Mouse (Mus musculus) heart, postnatal 14 days (tissue): ENCODE measurements around the gene Snx20. TPM values are rescaled to one million over a fixed set of nuclear protein-coding genes. Genes with fewer than 3 reads are reported as not detected.
"Not testable (repeated sequence)": the region's sequence is repeated elsewhere in the genome, so short reads cannot be mapped to it uniquely, and the experiment has no call there.

Experiments
- DNase-seq, 2 experiments: peaks; one replicate each; pipeline ENCODE4 v3.0.0; 2021 to 2022
- intact Hi-C: fragments of 180-260 bp; cut with DNase I; formaldehyde crosslinking; loops from one replicate; pipeline ENCODE4 v1.15.1; 2025
- long read RNA-seq, 2 experiments: library from polyadenylated mRNA; stranded (forward); transcript quantifications; one replicate each; pipeline ENCODE4 v2.0.0; 2021
- total RNA-seq, 2 experiments: library from RNA; stranded (reverse); gene quantifications; 2 replicates each; pipeline ENCODE4 v1.2.3; 2021

Snx20 gene
- total RNA-seq: 1 to 10 TPM in 1 of 2 experiments, under 1 TPM in 1; 0.98 to 1.5 TPM
- long read RNA-seq, experiment 1, partial matches to known transcripts: 1 of 3 reads
- long read RNA-seq, experiment 1, other reads (novel, unspliced or antisense): 0 of 3 reads
- long read RNA-seq, experiment 2, partial matches to known transcripts: 0 of 1 reads
- long read RNA-seq, experiment 2, other reads (novel, unspliced or antisense): 0 of 1 reads

- DNase-seq: peak in 1 of 2 experiments; percentile 10
- intact Hi-C loops: no loop called here
These were observed at the start of gene Snx20 for GRCm38 (mm10) chr8:88635474-88636397. Gene Snx20 (minus strand): TSS chr8:88636128.

- DNase-seq: peak in 1 of 2 experiments; percentile 23
- intact Hi-C loops: no loop called here
These were observed 47.8 kb upstream of the Snx20 start for GRCm38 (mm10) chr8:88683656-88684289.

GRCm38 (mm10) chr8:88681046-88681445 is 45.1 kb upstream of the Snx20 start:
- no peak for DNase-seq
- intact Hi-C loops: no loop called here

GRCm38 (mm10) chr8:88680566-88680965 is 44.6 kb upstream of the Snx20 start:
- no peak for DNase-seq
- intact Hi-C loops: no loop called here

GRCm38 (mm10) chr8:88677071-88677470 is 41.1 kb upstream of the Snx20 start:
- DNase-seq: no peak
- intact Hi-C loops: no loop called here

GRCm38 (mm10) chr8:88675372-88676165 is 39.6 kb upstream of the Snx20 start:
- intact Hi-C loops: no loop called here

GRCm38 (mm10) chr8:88673859-88674258 is 37.9 kb upstream of the Snx20 start:
- intact Hi-C loops: no loop called here
- no peak for DNase-seq

More at GRCm38 (mm10) chr8:88675372-88676165, 39.6 kb upstream of the Snx20 start:
- DNase-seq: no peak

GRCm38 (mm10) chr8:88671575-88671974 is 35.6 kb upstream of the Snx20 start:
- no peak for DNase-seq
- intact Hi-C loops: no loop called here

GRCm38 (mm10) chr8:88670782-88671181 is 34.9 kb upstream of the Snx20 start:
- DNase-seq: no peak
- intact Hi-C loops: no loop called here

- intact Hi-C loops: no loop called here
- DNase-seq: no peak
These were observed 32.6 kb upstream of the Snx20 start for GRCm38 (mm10) chr8:88668400-88669086.

GRCm38 (mm10) chr8:88666435-88666834 is 30.5 kb upstream of the Snx20 start:
- intact Hi-C loops: no loop called here
- DNase-seq: no peak

GRCm38 (mm10) chr8:88664947-88665346 is 29.0 kb upstream of the Snx20 start:
- intact Hi-C loops: no loop called here
- DNase-seq: peak in 1 of 2 experiments; percentile 34

- intact Hi-C loops: no loop called here
- no peak for DNase-seq
These were observed 28.2 kb upstream of the Snx20 start for GRCm38 (mm10) chr8:88664121-88664520.

GRCm38 (mm10) chr8:88662401-88662821 is 26.5 kb upstream of the Snx20 start:
- intact Hi-C loops: no loop called here

GRCm38 (mm10) chr8:88659873-88660272 is 23.9 kb upstream of the Snx20 start:
- no peak for DNase-seq
- intact Hi-C loops: no loop called here

More at GRCm38 (mm10) chr8:88662401-88662821, 26.5 kb upstream of the Snx20 start:
- DNase-seq: no peak

GRCm38 (mm10) chr8:88655334-88655733 is 19.4 kb upstream of the Snx20 start:
- DNase-seq: no peak
- intact Hi-C loops: no loop called here

- DNase-seq: peak in 1 of 2 experiments; percentile 10
- intact Hi-C loops: not testable (repeated sequence)
These were observed 15.2 kb upstream of the Snx20 start for GRCm38 (mm10) chr8:88651122-88651521.

GRCm38 (mm10) chr8:88650016-88650708 is 14.2 kb upstream of the Snx20 start:
- DNase-seq: no peak
- intact Hi-C loops: no loop called here

GRCm38 (mm10) chr8:88648322-88648721 is 12.4 kb upstream of the Snx20 start:
- intact Hi-C loops: loop anchor here (5.0 kb wide), 1 partner anchor 49 kb away; the partner anchor contains the start of gene Cyld

More at GRCm38 (mm10) chr8:88648322-88648721, 12.4 kb upstream of the Snx20 start:
- no peak for DNase-seq
